ENCODE assay signal across 10 mouse cellular contexts in the genomic region with DNA sequence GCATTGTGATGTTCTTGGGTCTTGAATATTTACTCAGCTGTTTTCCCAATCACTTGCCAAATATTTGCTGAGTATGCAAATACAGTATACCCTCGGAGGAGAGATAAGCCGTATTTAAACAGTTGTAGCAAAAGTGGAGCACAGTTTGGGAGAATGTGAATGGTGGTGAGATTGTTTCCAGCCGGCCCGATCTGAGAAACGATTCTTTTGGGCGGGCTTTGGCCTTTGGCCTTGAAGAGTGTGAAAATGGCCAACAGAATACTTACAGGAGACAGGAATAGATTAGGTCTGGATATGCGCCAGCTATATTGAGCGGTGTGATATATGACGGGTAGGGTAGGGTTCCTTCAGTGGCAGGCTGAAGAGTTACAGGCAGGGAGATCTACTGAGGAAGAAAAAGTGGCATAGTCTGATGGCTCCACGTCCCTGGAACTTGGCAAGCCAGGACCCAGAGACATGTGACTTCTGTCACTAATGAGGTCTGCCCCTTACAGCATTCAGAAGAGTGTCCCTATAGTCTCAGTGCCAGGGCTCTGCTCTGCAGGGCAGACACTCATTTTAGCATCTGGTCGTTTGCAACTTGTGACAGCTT.
A peak's percentile ranks its signal among the peaks of the same experiment; 100 is the strongest.
DNase-seq lines count a peak whose midpoint lies in the region; ATAC-seq lines count a peak whose summit lies in the region.
"Had no signal": no experiment of that assay in that cellular context is flagged by ENCODE, and none has a peak within 500 bp of the region (broad histone marks: within the 10 kb centered on the region; RNA-seq: fewer than 3 reads in every experiment).

No protein-coding gene starts in this region.

- no peaks in the 10 kb centered on the region for H3K4me1 ChIP-seq in hindbrain, embryonic 11.5 days (replicated peaks; ENCODE audit: control insufficient read depth, insufficient read depth, low read length)
- H3K4me1 ChIP-seq in hindbrain, embryonic 10.5 days (replicated peaks): no peaks in the 10 kb centered on the region

- H3K4me2 ChIP-seq in hindbrain, embryonic 11.5 days (replicated peaks; ENCODE audit: low read depth, low read length): no peak overlapping the region
- H3K4me2 ChIP-seq: embryonic facial prominence, embryonic 12.5 days had no signal

- H3K4me3 ChIP-seq in hindbrain, embryonic 11.5 days (ENCODE audit: low read depth, low read length): no peak overlapping the region
- no peak overlapping the region for H3K4me3 ChIP-seq in hindbrain, embryonic 10.5 days
- H3K4me3 ChIP-seq: embryonic facial prominence, embryonic 12.5 days had no signal

- no peak for DNase-seq in hindbrain, embryonic 11.5 days (ENCODE audit: low spot score)
- DNase-seq in hindbrain, embryonic 10.5 days (ENCODE audit: low spot score): no peak
- DNase-seq in MN1 (ENCODE audit: low spot score): peak; percentile 47
- peak; percentile 21 to 40 for DNase-seq in heart, postnatal 14 days
- peak; percentile 21 for DNase-seq in lung, postnatal 14 days
- DNase-seq in ovary, postnatal 10 days (ENCODE audit: low spot score): no peak
- no peak for DNase-seq in B cell, adult 2 months
- no peak for DNase-seq in urinary bladder, postnatal 14 days (ENCODE audit: low spot score)
- DNase-seq: thymus, adult 2 months had no signal

- H3K9ac ChIP-seq in hindbrain, embryonic 11.5 days (ENCODE audit: low read depth, low read length): no peak overlapping the region
- H3K9ac ChIP-seq: embryonic facial prominence, embryonic 12.5 days had no signal

- 0 out of 2 replicates have a peak, but pooled peaks have one; percentile 15 for ATAC-seq in hindbrain, embryonic 11.5 days (ENCODE audit: low FRiP score)

- intact Hi-C loops in heart, postnatal 14 days (cut with DNase I): loop anchor here (5.0 kb wide), 1 partner anchor 76 kb away; no protein-coding TSS in a partner anchor

- H3K36me3 ChIP-seq in hindbrain, embryonic 11.5 days (ENCODE audit: control insufficient read depth, insufficient read depth, low read length): no peaks in the 10 kb centered on the region
- no peaks in the 10 kb centered on the region for H3K36me3 ChIP-seq in hindbrain, embryonic 10.5 days
- H3K36me3 ChIP-seq: embryonic facial prominence, embryonic 12.5 days had no signal

- no peak overlapping the region for H3K27ac ChIP-seq in hindbrain, embryonic 11.5 days (ENCODE audit: low read depth, low read length)
- no peak overlapping the region for H3K27ac ChIP-seq in hindbrain, embryonic 10.5 days
- H3K27ac ChIP-seq: embryonic facial prominence, embryonic 12.5 days had no signal

- WGBS in hindbrain, embryonic 11.5 days: 72% methylated on average over 11 of the region's 11 CpGs
- 76% methylated on average over 11 of the region's 11 CpGs for WGBS in hindbrain, embryonic 10.5 days

- H3K9me3 ChIP-seq in hindbrain, embryonic 11.5 days (ENCODE audit: control insufficient read depth, low read length): no peaks in the 10 kb centered on the region
- H3K9me3 ChIP-seq in hindbrain, embryonic 10.5 days: no peaks in the 10 kb centered on the region; the same call in 1 of the 2 replicates
- H3K9me3 ChIP-seq: embryonic facial prominence, embryonic 12.5 days had no signal

- H3K27me3 ChIP-seq in hindbrain, embryonic 11.5 days (ENCODE audit: control insufficient read depth, insufficient read depth, low read length): no peaks in the 10 kb centered on the region
- H3K27me3 ChIP-seq in hindbrain, embryonic 10.5 days (ENCODE audit: insufficient read depth, poor library complexity, severe bottlenecking): no peaks in the 10 kb centered on the region
- H3K27me3 ChIP-seq: embryonic facial prominence, embryonic 12.5 days had no signal

Comparison
In these comparisons a context has a peak if more than half of its experiments do, and no peak if none do; other contexts are left out.
1. DNase-seq: peak in MN1 (single experiment), heart, postnatal 14 days (2 of 2) and lung, postnatal 14 days (single experiment); none in hindbrain, embryonic 11.5 days (single experiment), hindbrain, embryonic 10.5 days (single experiment), ovary, postnatal 10 days (single experiment), B cell, adult 2 months (0 of 2) and urinary bladder, postnatal 14 days (single experiment).